Mouse (Mus musculus): ENCODE data around the gene Car10.
"Not testable (repeated sequence)": the region's sequence is repeated elsewhere in the genome, so short reads cannot be mapped to it uniquely, and the experiment has no call there.

The Car10 gene

GRCm38 (mm10) chr11:93173533-93174308 lies 75.9 kb downstream of the Car10 start:
- no peak for DNase-seq

DNA sequence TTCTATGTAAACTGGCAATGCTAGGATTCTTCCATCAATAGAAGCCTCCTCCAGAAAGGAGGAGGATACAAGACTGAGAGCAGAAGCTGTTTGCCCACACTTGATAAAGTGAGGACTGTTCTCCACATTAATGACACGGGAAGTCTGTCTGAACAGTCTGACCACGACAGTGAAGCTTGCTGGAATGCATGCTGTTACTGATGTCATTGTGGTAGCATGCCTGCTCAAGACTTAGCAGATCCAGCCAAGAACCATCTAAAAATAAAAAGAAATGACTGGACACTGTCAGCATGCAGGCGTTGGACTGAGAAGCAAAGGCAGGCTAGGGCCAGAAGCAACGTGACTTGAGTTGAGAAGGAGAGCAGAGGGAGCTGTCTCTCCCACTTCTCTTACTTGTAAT lies 87.6 kb downstream of the Car10 start:
- DNase-seq, result no peak

- DNase-seq, result no peak
Observed at GRCm38 (mm10) chr11:93186163-93186562, 88.3 kb downstream of the Car10 start.

- no peak for DNase-seq
Observed at GRCm38 (mm10) chr11:93188621-93189020, 90.8 kb downstream of the Car10 start.

DNA sequence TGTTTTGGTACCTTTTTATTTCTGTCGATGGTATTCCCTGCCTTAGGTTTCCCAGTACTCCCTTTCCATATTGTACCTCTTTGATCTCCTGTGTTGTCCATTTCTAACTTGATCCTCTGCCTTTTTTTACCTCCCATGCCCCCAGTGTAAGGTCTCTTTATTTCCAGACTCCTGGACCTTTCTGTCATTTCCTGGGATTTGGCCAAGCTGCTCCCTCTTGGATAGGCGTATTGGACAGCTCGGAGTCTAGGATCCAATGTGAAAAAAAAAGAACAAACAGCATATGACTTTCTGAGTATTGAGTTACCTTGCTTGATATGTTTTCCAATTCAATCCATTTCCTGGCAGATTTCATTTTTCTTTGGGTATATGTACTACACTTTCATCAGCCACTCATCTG lies 102.2 kb downstream of the Car10 start:
- DNase-seq, result no peak

- no peak for DNase-seq
Observed at GRCm38 (mm10) chr11:93217457-93217856, 119.6 kb downstream of the Car10 start.

- DNase-seq, result no peak
Observed at GRCm38 (mm10) chr11:93230057-93230456, 132.2 kb downstream of the Car10 start.

DNA sequence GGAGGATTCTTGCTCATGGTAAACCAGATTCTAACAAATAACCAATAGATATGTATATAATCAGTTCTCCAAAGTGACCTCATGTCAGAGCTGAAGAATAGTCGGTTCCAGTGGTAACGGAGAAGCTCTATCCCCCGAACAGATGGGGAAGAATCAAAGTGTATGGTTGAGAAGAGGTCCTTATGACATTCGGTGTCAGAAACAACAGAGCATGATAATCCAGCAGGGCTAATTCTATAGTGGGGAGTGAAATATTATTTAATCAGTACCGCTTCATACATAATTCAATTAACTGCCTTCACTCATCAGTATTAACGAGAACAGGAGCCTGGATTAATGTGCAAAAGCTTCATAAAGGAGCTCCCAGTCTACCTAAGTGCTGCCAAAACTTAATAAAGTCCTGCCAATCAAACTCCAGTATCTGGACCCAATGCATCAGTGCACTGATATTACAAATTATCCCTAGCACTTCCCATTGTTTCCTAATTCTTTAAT lies 152.0 kb downstream of the Car10 start:
- DNase-seq, result no peak

GRCm38 (mm10) chr11:93251766-93252165 lies 153.9 kb downstream of the Car10 start:
- DNase-seq, result no peak

DNA sequence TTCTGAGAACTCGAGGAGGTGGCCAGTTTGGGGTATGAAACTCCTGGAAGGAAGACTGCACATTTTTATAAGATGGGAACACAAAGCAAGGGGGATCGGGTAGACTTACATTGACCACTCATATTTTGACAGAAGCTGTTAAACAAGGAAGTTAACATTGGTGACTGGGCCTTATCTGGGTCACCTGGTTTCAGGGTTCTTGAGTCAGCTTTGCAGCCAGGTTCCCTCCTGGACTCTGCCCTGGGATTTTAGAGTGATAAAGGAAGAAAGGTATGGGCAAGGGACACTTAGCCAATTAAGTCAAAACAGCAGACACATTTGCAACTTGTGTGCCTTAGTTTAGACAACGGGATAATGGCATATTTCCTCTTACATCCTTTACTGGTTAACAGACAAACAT lies 166.2 kb downstream of the Car10 start:
- no peak for DNase-seq

DNA sequence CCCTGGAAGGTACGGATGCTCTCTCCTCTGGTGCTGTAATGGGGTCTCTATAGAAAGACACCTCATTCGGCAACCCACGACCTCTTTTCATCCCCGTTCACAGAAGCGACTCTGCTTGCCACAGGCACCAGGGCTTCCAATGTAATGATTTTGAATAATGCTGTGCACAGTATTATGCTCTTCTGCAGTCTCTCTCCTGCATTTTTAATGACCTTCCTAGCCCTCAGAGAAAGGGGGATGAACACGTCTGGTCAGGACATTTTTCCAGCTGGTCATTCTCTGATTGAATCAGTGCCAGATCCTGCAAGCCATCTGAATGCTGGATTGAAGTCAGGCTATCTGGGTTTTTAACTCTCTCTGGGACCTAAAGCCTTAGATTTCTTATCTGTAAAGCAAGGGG lies 174.2 kb downstream of the Car10 start:
- no peak for DNase-seq

DNA sequence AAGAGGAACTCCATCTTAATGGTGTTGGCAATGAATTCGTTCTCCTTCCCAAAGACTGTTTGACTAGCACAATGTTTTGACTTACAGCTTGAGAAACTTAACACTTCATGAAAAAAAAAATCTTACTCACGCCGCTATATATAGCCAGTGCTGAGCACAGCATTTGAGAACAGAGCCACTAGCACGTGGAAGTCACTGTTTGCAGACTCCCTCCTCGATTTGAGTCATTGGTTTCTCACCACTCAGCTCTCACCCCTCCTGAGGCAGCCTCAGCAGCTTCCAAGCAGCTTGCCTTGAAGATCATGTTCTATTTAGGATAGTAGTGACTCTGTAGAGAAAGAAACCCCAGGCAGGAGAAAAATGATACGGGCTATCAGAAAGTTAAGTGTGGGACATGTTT lies 176.1 kb downstream of the Car10 start:
- peak; percentile 18 for DNase-seq

DNA sequence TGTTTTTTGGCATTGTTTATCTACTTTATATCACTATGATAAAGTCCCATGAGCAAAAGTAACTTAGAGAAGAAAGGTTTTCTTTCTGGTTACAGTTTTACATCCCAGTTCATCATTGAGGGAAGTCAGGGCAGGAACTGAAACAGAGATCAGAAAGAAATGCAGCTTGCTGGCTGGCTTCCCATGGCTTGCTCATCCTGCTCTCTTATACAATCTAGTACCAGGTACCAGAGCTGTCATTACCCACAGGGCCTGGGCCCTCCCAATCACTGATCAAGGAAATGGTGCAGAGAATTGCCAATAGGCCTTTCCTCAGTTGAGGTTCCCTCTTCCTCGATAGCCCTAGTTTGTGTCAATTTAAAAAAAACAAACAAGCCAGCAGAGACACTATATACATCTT lies 195.8 kb downstream of the Car10 start:
- no peak for DNase-seq

DNA sequence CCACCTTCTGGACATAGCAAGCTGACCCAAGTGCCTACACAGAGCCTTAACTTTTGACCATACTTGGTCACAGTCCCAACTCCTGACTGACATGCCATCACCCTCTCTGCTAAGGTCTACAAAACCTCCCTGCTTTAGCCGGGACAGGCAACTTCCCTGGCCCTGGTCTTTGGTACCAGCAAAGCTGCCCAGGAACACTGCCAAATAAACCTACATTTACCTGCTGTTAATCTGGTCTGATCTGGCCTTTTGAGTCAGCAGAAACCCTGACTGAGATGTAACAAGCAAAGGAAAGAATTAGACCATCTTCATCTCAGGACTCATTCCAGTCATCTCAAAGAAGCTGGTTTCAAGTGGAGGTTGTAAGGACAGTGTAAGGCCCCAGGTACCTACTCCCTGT lies 212.2 kb downstream of the Car10 start:
- DNase-seq, result no peak

DNA sequence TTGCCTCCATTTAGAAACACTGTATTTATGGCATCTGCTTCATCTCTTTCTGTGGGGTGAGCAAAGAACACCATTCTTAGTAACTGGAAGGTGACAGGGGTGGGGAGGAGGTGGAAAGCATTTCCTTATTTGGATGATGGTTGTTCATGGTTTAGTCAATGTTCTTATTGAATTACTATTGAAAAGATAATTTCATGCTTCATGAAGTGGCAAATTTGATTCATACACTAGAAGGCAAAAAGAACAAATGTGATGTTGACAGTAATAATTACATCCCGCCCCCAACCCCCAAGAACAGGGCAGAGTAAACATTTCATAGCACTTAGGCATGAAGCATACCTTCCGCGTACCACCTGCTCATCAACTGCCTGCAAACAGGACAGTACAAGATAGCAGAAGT lies 239.9 kb downstream of the Car10 start:
- DNase-seq, result no peak

DNA sequence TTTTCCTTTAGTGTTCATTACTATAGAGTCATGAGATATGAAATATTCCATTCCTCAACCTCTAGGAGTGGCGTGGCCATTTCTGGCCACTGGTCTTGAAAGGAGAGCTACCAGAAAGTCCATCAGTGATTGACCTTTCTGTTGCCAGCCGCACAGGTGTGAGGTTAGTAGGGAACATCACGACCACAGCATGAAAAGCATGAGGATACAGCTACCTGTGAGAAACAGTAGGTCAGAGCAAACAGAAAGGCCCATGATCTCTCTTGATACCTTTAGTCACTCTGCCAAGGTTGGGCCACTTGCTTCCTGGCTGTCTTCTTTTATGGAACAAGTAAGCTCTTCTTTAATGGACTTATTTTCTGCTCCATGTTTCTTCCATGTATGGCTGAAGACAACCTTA lies 246.1 kb downstream of the Car10 start:
- DNase-seq, result no peak

DNA sequence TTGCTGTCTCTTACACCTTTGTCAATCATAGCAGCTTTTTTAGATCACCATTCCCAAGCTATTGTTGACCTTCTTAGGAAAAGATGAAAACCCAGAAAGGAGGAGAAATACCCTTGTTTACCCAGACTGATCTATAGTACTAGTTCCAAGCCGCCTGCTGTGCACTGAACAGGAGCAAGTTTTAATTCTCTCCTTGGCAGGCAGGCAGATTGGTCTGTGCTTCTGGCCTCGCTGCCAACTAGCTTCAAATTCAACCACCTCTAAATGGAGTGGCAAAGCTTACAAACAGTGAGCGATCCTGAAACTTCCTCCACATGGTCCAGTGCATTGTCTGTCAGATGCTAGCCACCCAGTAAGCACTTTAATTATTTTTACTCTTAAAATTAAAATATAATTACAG lies 247.0 kb downstream of the Car10 start:
- DNase-seq, result peak; percentile 7

GRCm38 (mm10) chr11:93361576-93361975 lies 263.7 kb downstream of the Car10 start:
- no peak for DNase-seq

DNA sequence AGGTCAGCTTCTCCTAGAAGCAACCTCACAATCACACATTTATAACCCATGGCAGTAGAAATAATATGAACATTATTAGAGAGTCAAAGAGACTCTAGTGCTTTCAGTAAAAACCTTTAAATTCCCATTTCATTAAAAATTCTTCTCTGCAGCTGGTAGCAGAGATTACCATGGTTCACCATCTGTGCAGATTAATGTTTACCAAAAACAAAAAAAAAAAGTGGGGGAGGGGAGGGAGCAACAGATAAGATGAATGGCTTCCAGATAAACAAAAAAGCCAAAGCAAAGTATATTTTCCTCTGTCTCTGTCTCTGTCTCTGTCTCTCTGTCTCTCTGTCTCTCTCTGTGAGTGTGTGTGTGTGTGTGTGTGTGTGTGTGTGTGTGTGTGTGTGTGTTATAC lies 266.3 kb downstream of the Car10 start:
- DNase-seq, result no peak

GRCm38 (mm10) chr11:93367244-93367643 lies 269.4 kb downstream of the Car10 start:
- no peak for DNase-seq

DNA sequence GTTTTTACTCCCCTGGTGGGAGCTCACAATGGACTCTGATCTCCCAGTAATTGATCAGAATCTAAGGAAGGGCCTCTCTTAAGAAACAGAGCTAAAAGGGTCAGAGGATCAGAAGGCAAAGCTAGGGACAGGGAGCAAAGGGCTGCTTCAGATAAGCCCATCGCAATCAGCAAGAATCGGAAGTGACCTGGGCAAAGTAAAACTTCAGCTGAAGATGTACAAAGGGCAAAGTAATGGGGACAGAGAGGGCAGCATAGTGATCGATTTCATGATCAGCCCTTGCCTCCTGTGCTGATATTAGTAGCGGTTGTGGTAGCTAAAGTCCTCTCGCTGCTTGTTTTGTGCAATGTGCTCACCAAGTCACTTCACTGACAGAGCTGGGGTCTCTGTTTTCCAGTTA lies 269.9 kb downstream of the Car10 start:
- DNase-seq, result no peak

DNA sequence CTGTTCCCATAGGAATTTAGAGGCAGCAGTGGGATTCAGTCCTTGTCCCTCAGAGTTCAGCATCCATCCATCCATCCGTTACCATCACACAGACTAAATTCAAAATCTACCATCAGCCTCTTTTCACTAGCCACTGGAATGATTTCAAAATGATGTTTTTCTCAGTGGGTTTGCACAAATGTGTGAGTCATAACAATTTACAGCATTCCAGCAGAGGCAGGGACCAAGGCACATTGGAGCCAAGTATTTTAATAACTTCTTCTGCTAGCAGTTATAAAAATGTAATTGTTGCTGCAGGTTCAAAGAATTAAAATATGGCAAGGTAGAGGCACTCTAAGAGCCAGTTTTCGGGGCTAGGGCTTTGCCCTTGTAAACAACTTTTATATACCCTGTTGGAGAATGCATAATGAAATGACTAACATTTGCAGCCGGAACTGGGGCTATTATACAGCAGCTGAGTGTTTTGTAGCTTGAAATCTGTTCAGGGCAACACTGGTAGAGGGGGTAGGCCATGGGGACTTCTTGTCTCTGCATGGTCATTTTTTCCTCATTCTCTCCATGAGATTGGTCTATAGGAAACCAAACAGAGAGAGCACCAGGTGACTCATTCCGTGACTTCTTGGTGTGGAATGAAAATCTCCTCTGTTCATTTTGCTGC lies 276.0 kb downstream of the Car10 start:
- no peak for DNase-seq

DNA sequence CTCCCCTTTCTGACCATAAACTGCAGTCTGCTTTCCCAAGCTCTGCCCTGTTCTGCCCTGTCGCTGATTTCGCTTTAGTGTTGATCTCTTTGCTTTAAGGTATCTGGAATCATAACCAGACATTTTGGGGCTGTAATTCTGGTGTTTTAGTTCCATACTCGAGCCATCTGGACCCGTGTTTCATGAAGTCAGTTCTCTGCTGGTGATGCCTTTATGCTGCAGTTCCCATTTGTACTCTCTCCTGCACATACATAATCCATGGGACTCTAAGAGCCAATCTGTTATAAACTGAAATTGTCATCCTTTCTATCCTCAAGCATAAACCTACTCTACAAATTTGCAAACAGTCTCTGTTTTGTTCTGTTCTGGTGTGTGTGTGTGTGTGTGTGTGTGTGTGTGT lies 293.3 kb downstream of the Car10 start:
- no peak for DNase-seq

DNA sequence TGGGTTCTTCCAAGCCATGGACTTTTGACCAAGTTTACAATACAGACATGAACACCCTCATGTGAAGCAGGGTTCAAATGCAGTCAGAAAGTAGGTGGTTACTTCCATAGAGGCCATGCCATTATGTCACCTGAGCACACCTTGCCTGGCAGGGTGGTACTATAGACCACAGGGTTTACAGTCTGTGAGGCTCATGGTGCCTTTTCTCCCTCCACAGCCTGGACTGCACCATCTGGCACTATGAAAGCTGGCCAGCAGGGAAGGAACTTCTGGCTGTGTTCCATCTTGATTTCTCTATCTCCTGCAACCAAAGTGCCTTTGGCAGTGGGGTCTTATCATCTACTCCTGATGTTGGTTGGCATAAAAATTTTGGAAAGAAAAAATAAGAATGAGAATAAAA lies 295.5 kb downstream of the Car10 start:
- DNase-seq, result not testable (repeated sequence)

DNA sequence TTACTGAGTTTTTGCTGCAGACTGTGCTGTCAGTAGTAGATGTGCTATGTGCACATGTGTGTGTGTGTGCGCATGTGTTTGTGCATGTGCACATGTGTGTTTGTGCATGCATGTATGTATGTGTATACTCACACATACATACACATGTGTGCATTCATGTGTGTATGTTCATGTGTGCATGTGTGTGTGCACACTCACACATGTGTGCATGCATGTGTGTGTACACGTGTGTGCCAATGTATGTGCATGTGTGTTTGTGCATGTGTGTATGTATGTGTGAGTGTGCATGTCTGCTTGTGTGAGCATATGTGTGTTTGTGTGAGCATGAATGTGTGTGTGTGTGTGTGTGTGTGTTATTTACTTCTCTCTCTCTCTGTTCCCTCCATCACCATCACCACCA lies 298.5 kb downstream of the Car10 start:
- DNase-seq, result no peak

Measured in right cerebral cortex, postnatal 4 days (tissue).